Mouse (Mus musculus) myocyte (in vitro differentiated cells): Measurements from ENCODE around the gene Ccdc9. TPM values are rescaled to one million over a fixed set of nuclear protein-coding genes. Genes with fewer than 3 reads are reported as not detected.

ENCODE experiments used
- H3K27me3 ChIP-seq: one replicate; pipeline ENCODE4 v1.6.1; 2011; ENCODE audit not compliant: control insufficient read depth, insufficient read depth, insufficient read length
- H3K36me3 ChIP-seq: one replicate; pipeline ENCODE4 v1.6.1; 2011; ENCODE audit not compliant: control insufficient read depth, insufficient read depth
- H3K4me2 ChIP-seq: one replicate; pipeline ENCODE4 v1.6.1; 2011; ENCODE audit warnings: low read depth, control low read depth
- H3K4me3 ChIP-seq: one replicate; pipeline ENCODE4 v1.5.1; 2011; ENCODE audit warnings: mild to moderate bottlenecking, control low read depth, moderate library complexity
- H3K79me2 ChIP-seq: one replicate; pipeline ENCODE4 v1.6.1; 2011; ENCODE audit not compliant: control insufficient read depth, insufficient read depth
- H3ac ChIP-seq: one replicate; pipeline ENCODE4 v1.6.1; 2011; ENCODE audit not compliant: control insufficient read depth, insufficient read length
- CEBPB ChIP-seq: IDR thresholded peaks from 2 replicates; pipeline ENCODE4 v1.6.1; 2011; ENCODE audit warnings: mild to moderate bottlenecking, moderate library complexity; ENCODE audit not compliant: poor library complexity, insufficient read depth, severe bottlenecking
- E2F4 ChIP-seq: IDR thresholded peaks from one replicate; pipeline ENCODE4 v1.6.1; 2011; ENCODE audit warnings: mild to moderate bottlenecking, control low read depth, moderate library complexity; ENCODE audit not compliant: insufficient read depth
- MAX ChIP-seq: IDR thresholded peaks from one replicate; pipeline ENCODE4 v1.6.1; 2011; ENCODE audit warnings: low read depth, mild to moderate bottlenecking, control low read depth
- MYOD1 ChIP-seq, 3 experiments: IDR thresholded peaks; one replicate each; pipeline ENCODE4 v1.6.1; 2011; ENCODE audit warnings: control low read depth in 2 of 3, low read depth in 2 of 3, mild to moderate bottlenecking in 2 of 3, moderate library complexity in 1 of 3; ENCODE audit not compliant: insufficient read length in 2 of 3, control insufficient read depth in 1 of 3
- MYOG ChIP-seq, 3 experiments: IDR thresholded peaks; one replicate each; pipeline ENCODE4 v1.6.1; 2011; ENCODE audit warnings: control low read depth in 2 of 3, low read depth in 2 of 3, mild to moderate bottlenecking in 2 of 3; ENCODE audit not compliant: insufficient read length in 2 of 3, control insufficient read depth in 1 of 3, insufficient read depth in 1 of 3
- POLR2A ChIP-seq: IDR thresholded peaks from one replicate; pipeline ENCODE4 v1.6.1; 2011; ENCODE audit warnings: low read depth, mild to moderate bottlenecking, control low read depth, moderate library complexity; ENCODE audit not compliant: insufficient read length
- POLR2AphosphoS2 ChIP-seq: IDR thresholded peaks from one replicate; pipeline ENCODE4 v1.6.1; 2011; ENCODE audit warnings: low read depth, control low read depth; ENCODE audit not compliant: insufficient read length
- REST ChIP-seq: IDR thresholded peaks from one replicate; pipeline ENCODE4 v1.6.1; 2011; ENCODE audit warnings: mild to moderate bottlenecking, control low read depth, moderate library complexity; ENCODE audit not compliant: insufficient read depth, insufficient read length
- SRF ChIP-seq: IDR thresholded peaks from one replicate; pipeline ENCODE4 v1.6.1; 2011; ENCODE audit warnings: low read depth; ENCODE audit not compliant: control insufficient read depth, insufficient read length
- TCF12 ChIP-seq: IDR thresholded peaks from one replicate; pipeline ENCODE4 v1.6.1; 2011; ENCODE audit warnings: mild to moderate bottlenecking, control low read depth; ENCODE audit not compliant: poor library complexity, insufficient read depth, severe bottlenecking
- TCF3 ChIP-seq: IDR thresholded peaks from one replicate; pipeline ENCODE4 v1.6.1; 2011; ENCODE audit warnings: low read depth, control low read depth; ENCODE audit not compliant: insufficient read length
- USF1 ChIP-seq: IDR thresholded peaks from one replicate; pipeline ENCODE4 v1.6.1; 2011; ENCODE audit warnings: low read depth, mild to moderate bottlenecking, control low read depth, moderate library complexity
- polyA plus RNA-seq: library from polyadenylated mRNA; unstranded; fragments of >200 nt; fragmentation: generic; extraction: Trizol; gene quantifications from one replicate; pipeline ENCODE4 v1.2.1, GENCODE M21; 2012; ENCODE audit warnings: missing spikeins

Ccdc9 gene
- polyA plus RNA-seq, 1 experiment: 48.4 TPM

- no peak overlapping the region for H3K4me2 ChIP-seq
- no peaks in the 10 kb centered on the region for H3K27me3 ChIP-seq
- H3ac ChIP-seq: no peak overlapping the region
- no peak overlapping the region for H3K4me3 ChIP-seq
- no peaks in the 10 kb centered on the region for H3K36me3 ChIP-seq
- no peaks in the 10 kb centered on the region for H3K79me2 ChIP-seq
- TF ChIP-seq SRF (no peak), POLR2A (no peak), MYOD1 (IDR thresholded peaks at IDR 0.05; ENCODE audit: control insufficient read depth in 1 of 3, insufficient read length in 2 of 3, low read depth in 2 of 3) (peak in 2 of 3 experiments; percentile 21 to 22), TCF12 (no peak), MAX (no peak), POLR2AphosphoS2 (no peak), MYOG (IDR thresholded peaks at IDR 0.05; ENCODE audit: control insufficient read depth in 1 of 3, insufficient read depth in 1 of 3, insufficient read length in 2 of 3, low read depth in 2 of 3) (peak in 2 of 3 experiments; percentile 2 to 63), USF1 (no peak), REST (no peak)
These were observed 40.6 kb downstream of the Ccdc9 start for GRCm38 (mm10) chr7:16245958-16246357.

GRCm38 (mm10) chr7:16244067-16244466 is 42.5 kb downstream of the Ccdc9 start, which contains the start of gene C5ar2:
Gene C5ar2, minus strand, starts transcription at chr7:16244154.
- Histone ChIP-seq H3K4me2 (no peak within 1 kb of the TSS), H3K27me3 (no peaks in the 10 kb centered on the region), H3K79me2 (no peaks in the 10 kb centered on the region), H3K36me3 (no peaks in the 10 kb centered on the region), H3ac (no peak within 1 kb of the TSS), H3K4me3 (no peak within 1 kb of the TSS)
- no peak for TF ChIP-seq MYOG (IDR thresholded peaks at IDR 0.05; ENCODE audit: control insufficient read depth in 1 of 3, insufficient read depth in 1 of 3, insufficient read length in 2 of 3, low read depth in 2 of 3)
- TF ChIP-seq MAX: no peak
- no peak for TF ChIP-seq POLR2AphosphoS2
- no peak for TF ChIP-seq TCF3
- TF ChIP-seq REST: no peak
- TF ChIP-seq USF1: no peak
- no peak for TF ChIP-seq MYOD1 (IDR thresholded peaks at IDR 0.05; ENCODE audit: control insufficient read depth in 1 of 3, insufficient read length in 2 of 3, low read depth in 2 of 3)

- Histone ChIP-seq H3K4me3 (no peak overlapping the region), H3K79me2 (no peaks in the 10 kb centered on the region), H3K36me3 (no peaks in the 10 kb centered on the region), H3K27me3 (no peaks in the 10 kb centered on the region), H3ac (no peak overlapping the region), H3K4me2 (no peak overlapping the region)
- no peak for TF ChIP-seq TCF12
- TF ChIP-seq SRF: no peak
- no peak for TF ChIP-seq MYOG (IDR thresholded peaks at IDR 0.05; ENCODE audit: control insufficient read depth in 1 of 3, insufficient read depth in 1 of 3, insufficient read length in 2 of 3, low read depth in 2 of 3)
- no peak for TF ChIP-seq USF1
- no peak for TF ChIP-seq TCF3
- no peak for TF ChIP-seq POLR2AphosphoS2
- TF ChIP-seq E2F4: no peak
- no peak for TF ChIP-seq CEBPB
- no peak for TF ChIP-seq POLR2A
- TF ChIP-seq MYOD1 (IDR thresholded peaks at IDR 0.05; ENCODE audit: control insufficient read depth in 1 of 3, insufficient read length in 2 of 3, low read depth in 2 of 3): no peak
- TF ChIP-seq MAX: no peak
- TF ChIP-seq REST: no peak
These were observed 44.4 kb downstream of the Ccdc9 start for GRCm38 (mm10) chr7:16242198-16242597.

- TF ChIP-seq E2F4 (no peak), MAX (no peak), CEBPB (no peak), SRF (no peak), REST (no peak), MYOG (IDR thresholded peaks at IDR 0.05; ENCODE audit: control insufficient read depth in 1 of 3, insufficient read depth in 1 of 3, insufficient read length in 2 of 3, low read depth in 2 of 3) (no peak), POLR2A (no peak), TCF12 (no peak), USF1 (no peak), TCF3 (no peak), MYOD1 (IDR thresholded peaks at IDR 0.05; ENCODE audit: control insufficient read depth in 1 of 3, insufficient read length in 2 of 3, low read depth in 2 of 3) (no peak), POLR2AphosphoS2 (no peak)
- Histone ChIP-seq H3K79me2 (no peaks in the 10 kb centered on the region), H3K4me3 (no peak overlapping the region), H3K36me3 (no peaks in the 10 kb centered on the region), H3ac (no peak overlapping the region), H3K27me3 (no peaks in the 10 kb centered on the region), H3K4me2 (no peak overlapping the region)
These were observed 44.8 kb downstream of the Ccdc9 start for GRCm38 (mm10) chr7:16241787-16242186.

- TF ChIP-seq MAX (no peak), CEBPB (no peak), SRF (no peak), REST (no peak), MYOD1 (IDR thresholded peaks at IDR 0.05; ENCODE audit: control insufficient read depth in 1 of 3, insufficient read length in 2 of 3, low read depth in 2 of 3) (no peak), MYOG (IDR thresholded peaks at IDR 0.05; ENCODE audit: control insufficient read depth in 1 of 3, insufficient read depth in 1 of 3, insufficient read length in 2 of 3, low read depth in 2 of 3) (no peak), USF1 (no peak), POLR2A (no peak), E2F4 (no peak), TCF12 (no peak), POLR2AphosphoS2 (no peak), TCF3 (no peak)
- no peak overlapping the region for H3ac ChIP-seq
- no peak overlapping the region for H3K4me3 ChIP-seq
- no peak overlapping the region for H3K4me2 ChIP-seq
- no peaks in the 10 kb centered on the region for H3K79me2 ChIP-seq
- H3K36me3 ChIP-seq: no peaks in the 10 kb centered on the region
- H3K27me3 ChIP-seq: no peaks in the 10 kb centered on the region
These were observed 45.7 kb downstream of the Ccdc9 start for GRCm38 (mm10) chr7:16240978-16241303.
